Mouse (Mus musculus) small intestine, adult 2 months (tissue): Measurements from ENCODE around the gene Fmo6. TPM values are rescaled to one million over a fixed set of nuclear protein-coding genes. Genes with fewer than 3 reads are reported as not detected.

Experiments used
- H3K27ac ChIP-seq: fragments of 200-500 bp; 2 replicates; pipeline ENCODE4 v1.5.1; 2012; ENCODE audit warnings: low read depth, low read length, control low read depth, inconsistent platforms; ENCODE audit not compliant: insufficient read depth
- H3K27me3 ChIP-seq: fragments of 200-500 bp; 2 replicates; pipeline ENCODE4 v1.6.1; 2012; ENCODE audit warnings: mild to moderate bottlenecking, moderate library complexity, low read length, inconsistent platforms; ENCODE audit not compliant: control insufficient read depth, insufficient read depth
- H3K36me3 ChIP-seq: fragments of 200-500 bp; 2 replicates; pipeline ENCODE4 v1.6.1; 2012; ENCODE audit warnings: mild to moderate bottlenecking, low read length, control low read depth, inconsistent platforms; ENCODE audit not compliant: control insufficient read depth, insufficient read depth
- H3K4me1 ChIP-seq: fragments of 200-500 bp; 2 replicates; pipeline ENCODE4 v1.6.1; 2012; ENCODE audit warnings: low read length, inconsistent platforms, mixed read lengths; ENCODE audit not compliant: control insufficient read depth, insufficient read depth, insufficient read length
- H3K4me3 ChIP-seq: fragments of 200-500 bp; 2 replicates; pipeline ENCODE4 v1.5.1; 2012; ENCODE audit warnings: low read depth, mild to moderate bottlenecking, control low read depth, inconsistent platforms, low read length, moderate library complexity
- CTCF ChIP-seq: fragments of 200-500 bp; IDR thresholded peaks from 2 replicates; pipeline ENCODE4 v1.5.1; 2012; ENCODE audit warnings: low read depth, mild to moderate bottlenecking, control low read depth, inconsistent platforms, low read length, moderate library complexity, mixed read lengths; ENCODE audit not compliant: insufficient replicate concordance, insufficient read length; ENCODE audit errors: extremely low read depth
- POLR2A ChIP-seq: fragments of 200-500 bp; IDR thresholded peaks from 2 replicates; pipeline ENCODE4 v1.6.1; 2012; ENCODE audit warnings: low read depth, mild to moderate bottlenecking, control low read depth, inconsistent platforms, low read length, moderate library complexity
- WGBS: fragments of 180-500 bp; shearing (Covaris S2); methylation state at CpG from one replicate; pipeline ENCODE4 v1.1.7; 2018; 5-methylcytosine and 5-hydroxymethylcytosine counted together
- polyA plus RNA-seq: library from polyadenylated mRNA; depleted of rRNA; stranded (reverse); fragments of >200 nt; gene quantifications from 2 replicates; pipeline ENCODE4 v1.2.3, GENCODE M21; 2012; rRNA removed

Gene Fmo6
- not detected in 2 replicates for polyA plus RNA-seq

DNA sequence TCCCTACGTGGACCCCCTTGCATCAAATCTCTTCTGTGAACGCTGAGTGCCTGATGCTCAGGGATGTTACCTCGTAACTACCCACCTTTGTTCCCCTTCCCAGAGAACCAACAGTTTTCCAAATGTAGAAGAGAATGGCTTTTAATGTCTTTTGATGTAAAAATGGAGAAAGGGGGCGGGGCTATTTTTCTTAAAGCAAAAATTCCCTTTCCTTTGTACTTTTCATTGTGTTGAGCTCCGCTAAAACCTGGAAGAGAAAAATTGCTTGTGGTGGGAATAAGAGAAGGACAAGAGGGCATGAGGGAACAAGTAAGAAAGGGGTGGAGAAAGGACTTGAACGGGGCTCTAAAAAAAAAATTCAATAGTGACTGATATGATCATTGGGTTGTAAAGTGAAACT, at the start of gene Fmo6:
Gene Fmo6 (minus strand): TSS at position 101 of the 400 bp plus-strand sequence.
- TF ChIP-seq CTCF: no peak
- no peak for TF ChIP-seq POLR2A
- H3K27ac ChIP-seq: no peak within 1 kb of the TSS

DNA sequence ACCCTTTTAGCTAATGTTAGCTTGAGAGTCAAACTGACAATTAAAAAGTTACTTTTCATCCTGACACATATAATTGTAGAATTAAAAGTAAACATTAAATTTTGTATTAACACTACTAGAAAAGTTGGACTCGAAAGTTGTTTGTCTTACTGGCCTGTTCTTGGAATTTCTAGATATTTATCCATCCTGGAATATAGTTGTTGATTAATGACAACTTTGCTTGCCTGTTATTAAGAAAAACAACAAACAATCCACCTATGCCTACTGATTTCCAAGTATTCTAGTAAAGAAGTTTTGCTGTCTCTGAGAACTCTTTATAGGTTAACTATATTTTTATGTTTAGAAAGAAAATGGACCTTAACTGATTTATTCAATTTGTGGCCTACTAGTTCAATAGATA, 49.5 kb upstream of the Fmo6 start:
- TF ChIP-seq POLR2A (no peak), CTCF (no peak)
- WGBS: 62% methylated on average over 1 of the region's 1 CpGs

More for the DNA sequence above, at the start of gene Fmo6:
- Histone ChIP-seq H3K4me3 (no peak within 1 kb of the TSS), H3K36me3 (no peaks in the 10 kb centered on the region), H3K4me1 (no peaks in the 10 kb centered on the region), H3K27me3 (no peaks in the 10 kb centered on the region)
- WGBS: 76% methylated on average over 6 of the region's 6 CpGs

DNA sequence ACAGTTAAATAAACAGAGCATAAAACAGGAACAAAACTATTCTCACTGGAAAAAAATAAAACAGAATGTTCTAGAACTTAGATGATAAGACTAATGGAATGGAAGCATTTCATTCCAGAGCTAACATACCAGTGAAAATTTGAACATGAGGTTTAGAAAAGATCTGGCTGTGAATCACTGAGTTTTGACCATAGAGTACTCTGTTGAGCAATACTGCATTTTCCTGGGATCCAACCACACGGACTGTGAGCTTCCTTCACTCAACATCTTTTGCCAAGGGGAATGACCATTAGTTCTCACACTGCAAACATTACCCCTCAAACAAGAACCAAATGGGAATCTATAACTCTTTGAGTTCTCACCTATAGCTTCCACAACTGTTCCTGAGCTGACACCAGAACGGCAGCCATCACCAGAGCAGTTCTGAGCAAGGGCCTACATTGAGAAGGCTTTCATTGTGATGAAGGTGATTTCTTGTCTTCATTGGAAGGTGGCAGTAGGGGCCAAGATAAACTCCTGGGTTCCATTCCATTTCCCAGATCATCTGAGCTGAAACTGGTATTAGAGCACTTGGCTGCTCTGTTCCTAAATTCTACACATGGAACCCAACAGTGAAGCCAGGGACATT, 48.9 kb upstream of the Fmo6 start:
- H3K27ac ChIP-seq: no peak overlapping the region
- 84% methylated on average over 2 of the region's 2 CpGs for WGBS
- TF ChIP-seq POLR2A (no peak), CTCF (no peak)
- no peaks in the 10 kb centered on the region for H3K4me1 ChIP-seq
- no peak overlapping the region for H3K4me3 ChIP-seq
- no peaks in the 10 kb centered on the region for H3K36me3 ChIP-seq
- H3K27me3 ChIP-seq: no peaks in the 10 kb centered on the region

More for the DNA sequence above, 49.5 kb upstream of the Fmo6 start:
- Histone ChIP-seq H3K27ac (no peak overlapping the region), H3K4me3 (no peak overlapping the region), H3K36me3 (no peaks in the 10 kb centered on the region), H3K27me3 (no peaks in the 10 kb centered on the region), H3K4me1 (no peaks in the 10 kb centered on the region)

DNA sequence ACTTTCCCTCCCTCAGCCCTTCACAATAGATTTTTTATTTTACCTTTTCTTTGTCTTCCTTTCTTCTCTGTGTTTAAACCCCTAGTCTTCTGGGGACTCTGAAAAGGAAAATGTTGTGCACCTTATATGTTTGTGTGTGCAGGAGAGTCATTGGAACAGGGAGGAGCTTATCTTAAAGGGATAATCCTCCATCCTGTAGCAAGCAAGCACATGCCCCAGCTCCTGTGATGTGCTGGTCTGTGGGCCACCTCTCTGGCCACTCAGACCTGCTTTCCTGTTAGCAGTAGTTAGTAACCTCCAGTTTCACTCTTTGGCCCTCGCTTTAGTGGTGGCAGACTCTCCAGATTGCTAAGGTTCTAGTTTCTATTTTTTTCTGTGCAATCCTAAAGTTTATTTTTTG, 47.1 kb upstream of the Fmo6 start, which contains the start of gene Fmo3:
Gene Fmo3 (minus strand): TSS at position 101 of the 400 bp plus-strand sequence.
- WGBS: 70% methylated on average over 1 of the region's 1 CpGs
- Histone ChIP-seq H3K4me3 (no peak within 1 kb of the TSS), H3K36me3 (no peaks in the 10 kb centered on the region), H3K27me3 (no peaks in the 10 kb centered on the region), H3K27ac (no peak within 1 kb of the TSS), H3K4me1 (no peaks in the 10 kb centered on the region)
- TF ChIP-seq CTCF (no peak), POLR2A (no peak)

DNA sequence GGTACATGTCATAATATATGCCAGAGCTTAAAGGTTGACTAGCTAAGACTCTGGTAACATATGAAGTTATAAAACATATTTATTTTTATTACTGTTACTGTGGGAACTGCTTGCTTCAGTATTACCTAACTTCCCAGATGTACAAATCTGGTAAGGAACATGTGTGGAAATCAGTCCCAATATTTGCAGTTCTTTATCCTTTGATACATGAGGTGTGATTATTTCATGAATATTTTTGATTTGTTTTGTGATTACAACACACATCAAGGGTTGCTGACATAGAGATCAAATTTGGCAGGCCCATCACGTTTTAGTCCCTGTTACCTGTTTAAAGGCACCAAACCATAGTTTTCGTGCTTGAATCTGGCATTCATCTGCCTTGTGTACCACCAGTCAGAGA, 26.2 kb upstream of the Fmo6 start:
- no peaks in the 10 kb centered on the region for H3K27me3 ChIP-seq
- no peak overlapping the region for H3K27ac ChIP-seq
- WGBS: 59% methylated on average over 2 of the region's 2 CpGs
- TF ChIP-seq POLR2A: no peak
- TF ChIP-seq CTCF: no peak
- no peak overlapping the region for H3K4me3 ChIP-seq
- no peaks in the 10 kb centered on the region for H3K36me3 ChIP-seq
- no peaks in the 10 kb centered on the region for H3K4me1 ChIP-seq

DNA sequence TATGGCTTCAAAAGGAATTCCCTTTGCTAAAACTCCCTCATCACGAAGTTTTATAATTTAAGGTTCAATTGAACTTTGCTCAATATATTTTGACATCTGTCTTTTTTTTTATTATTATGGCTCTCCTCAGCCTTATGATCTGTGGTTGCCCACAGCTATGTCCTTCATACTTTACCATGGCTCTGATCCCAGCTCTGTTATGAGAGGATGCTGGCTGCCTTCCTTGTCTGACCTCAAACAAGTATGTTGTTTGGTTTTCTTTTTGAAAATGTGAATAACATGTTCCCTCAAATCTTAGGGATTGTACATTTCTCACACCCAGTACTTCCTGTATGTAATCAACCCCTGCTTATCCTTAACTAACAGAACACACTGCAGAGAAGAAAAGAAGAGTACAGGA, 20.1 kb upstream of the Fmo6 start:
- Histone ChIP-seq H3K27me3 (no peaks in the 10 kb centered on the region), H3K4me3 (no peak overlapping the region), H3K36me3 (no peaks in the 10 kb centered on the region), H3K27ac (no peak overlapping the region), H3K4me1 (0 out of 2 replicates have a peak, but pooled peaks cover 2% of the 10 kb centered on the region)
- 67% methylated on average over 1 of the region's 1 CpGs for WGBS
- TF ChIP-seq CTCF: no peak
- no peak for TF ChIP-seq POLR2A

DNA sequence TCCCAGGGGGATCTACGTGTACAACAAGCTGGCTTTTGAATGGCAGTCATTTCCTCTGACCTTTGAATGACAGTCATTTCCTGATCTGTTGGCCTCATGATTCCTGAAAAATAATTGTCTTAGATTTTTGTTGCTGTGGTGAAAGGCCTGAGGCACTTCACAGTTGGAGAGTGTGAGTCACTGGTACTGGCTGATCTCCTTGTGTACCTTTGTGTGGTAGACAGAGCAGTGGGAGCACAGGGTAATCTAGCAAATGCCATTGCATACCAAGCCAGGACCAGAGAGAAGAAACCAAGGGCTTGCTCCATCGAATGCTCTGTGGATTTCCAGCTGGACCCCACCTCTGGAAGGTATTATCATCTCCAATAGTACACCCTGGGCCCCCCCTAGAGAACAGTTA, 15.8 kb upstream of the Fmo6 start:
- H3K27me3 ChIP-seq: no peaks in the 10 kb centered on the region
- H3K4me1 ChIP-seq: 0 out of 2 replicates have a peak, but pooled peaks cover 2% of the 10 kb centered on the region
- H3K27ac ChIP-seq: no peak overlapping the region
- WGBS: 37% methylated on average over 2 of the region's 2 CpGs
- no peaks in the 10 kb centered on the region for H3K36me3 ChIP-seq
- H3K4me3 ChIP-seq: no peak overlapping the region
- TF ChIP-seq POLR2A (no peak), CTCF (no peak)
